Mouse (Mus musculus) erythroblast, embryonic 14.5 days (primary cell): ENCODE data around the gene Mad1l1. TPM values are rescaled to one million over a fixed set of nuclear protein-coding genes. Genes with fewer than 3 reads are reported as not detected.
A peak's percentile ranks its signal among the peaks of the same experiment; 100 is the strongest.

ENCODE experiments used
- H3K27me3 ChIP-seq: 2 replicates; pipeline ENCODE4 v1.6.1; 2012; ENCODE audit warnings: inconsistent platforms; ENCODE audit not compliant: control insufficient read depth
- H3K36me3 ChIP-seq: 2 replicates; pipeline ENCODE4 v1.6.1; 2012; ENCODE audit warnings: mild to moderate bottlenecking, inconsistent platforms; ENCODE audit not compliant: control insufficient read depth
- H3K4me1 ChIP-seq: 2 replicates; pipeline ENCODE4 v1.6.1; 2012; ENCODE audit warnings: inconsistent platforms; ENCODE audit not compliant: control insufficient read depth
- H3K4me3 ChIP-seq: replicated peaks from 2 replicates; pipeline ENCODE3; 2012; ENCODE audit warnings: moderate library complexity, mild to moderate bottlenecking, inconsistent platforms
- H3K9me3 ChIP-seq: 2 replicates; pipeline ENCODE4 v1.6.1; 2012; ENCODE audit warnings: low read length, inconsistent platforms, mixed read lengths; ENCODE audit not compliant: control insufficient read depth
- GATA1 ChIP-seq: IDR thresholded peaks from 2 replicates; pipeline ENCODE4 v1.6.1; 2012; ENCODE audit warnings: low read length, inconsistent platforms, mixed read lengths
- TAL1 ChIP-seq: IDR thresholded peaks from 3 replicates; pipeline ENCODE4 v1.6.1; 2012; ENCODE audit warnings: low read length, inconsistent platforms, mixed read lengths
- polyA plus RNA-seq: library from polyadenylated mRNA; stranded (reverse); fragments of >175 nt; gene quantifications from 2 replicates; pipeline ENCODE4 v1.2.3, GENCODE M21; 2012

The Mad1l1 gene
- polyA plus RNA-seq, 1 experiment: 2.4 TPM

GRCm38 (mm10) chr5:140333631-140334030 is 12.3 kb upstream of the Mad1l1 start:
- no peak for TF ChIP-seq GATA1
- TF ChIP-seq TAL1: no peak
- H3K27me3 ChIP-seq: no peaks in the 10 kb centered on the region
- peaks cover 3% of the 10 kb centered on the region for H3K9me3 ChIP-seq
- H3K4me1 ChIP-seq: peaks cover 28% of the 10 kb centered on the region
- no peak overlapping the region for H3K4me3 ChIP-seq
- peaks cover 46% of the 10 kb centered on the region for H3K36me3 ChIP-seq

- no peaks in the 10 kb centered on the region for H3K27me3 ChIP-seq
- H3K9me3 ChIP-seq: no peaks in the 10 kb centered on the region
- peaks cover 28% of the 10 kb centered on the region for H3K4me1 ChIP-seq
- H3K4me3 ChIP-seq: peak overlapping the region; percentile 24
- TF ChIP-seq TAL1: no peak
- no peak for TF ChIP-seq GATA1
- peaks cover 46% of the 10 kb centered on the region for H3K36me3 ChIP-seq
Observed at GRCm38 (mm10) chr5:140332519-140332918, 11.2 kb upstream of the Mad1l1 start.

GRCm38 (mm10) chr5:140331615-140332512 is 10.5 kb upstream of the Mad1l1 start, which contains the start of gene Mrm2:
TSS of gene Mrm2 (minus strand) at chr5:140331898.
- TF ChIP-seq TAL1: no peak
- Histone ChIP-seq H3K27me3 (no peaks in the 10 kb centered on the region), H3K4me1 (peaks cover 30% of the 10 kb centered on the region), H3K9me3 (no peaks in the 10 kb centered on the region), H3K4me3 (peak within 1 kb of the TSS; percentile 87), H3K36me3 (peaks cover 47% of the 10 kb centered on the region)

- Histone ChIP-seq H3K36me3 (peaks cover 55% of the 10 kb centered on the region), H3K9me3 (no peaks in the 10 kb centered on the region), H3K27me3 (no peaks in the 10 kb centered on the region), H3K4me1 (peaks cover 53% of the 10 kb centered on the region), H3K4me3 (no peak overlapping the region)
- TF ChIP-seq TAL1 (no peak), GATA1 (no peak)
Observed at GRCm38 (mm10) chr5:140324058-140324457, 2.7 kb upstream of the Mad1l1 start.

GRCm38 (mm10) chr5:140321756-140322575 is 614 bp upstream of the Mad1l1 start:
- Histone ChIP-seq H3K27me3 (no peaks in the 10 kb centered on the region), H3K4me1 (peaks cover 70% of the 10 kb centered on the region), H3K36me3 (peaks cover 55% of the 10 kb centered on the region), H3K4me3 (peak overlapping the region; percentile 95), H3K9me3 (no peaks in the 10 kb centered on the region)
- TF ChIP-seq TAL1 (no peak), GATA1 (no peak)

GRCm38 (mm10) chr5:140316716-140317115 is 4.6 kb downstream of the Mad1l1 start:
- no peak for TF ChIP-seq TAL1
- no peak for TF ChIP-seq GATA1
- Histone ChIP-seq H3K4me1 (peaks cover 47% of the 10 kb centered on the region), H3K27me3 (no peaks in the 10 kb centered on the region), H3K36me3 (peaks cover 72% of the 10 kb centered on the region), H3K9me3 (no peaks in the 10 kb centered on the region), H3K4me3 (no peak overlapping the region)

GRCm38 (mm10) chr5:140307602-140308001 is 13.8 kb downstream of the Mad1l1 start:
- Histone ChIP-seq H3K9me3 (no peaks in the 10 kb centered on the region), H3K4me3 (no peak overlapping the region), H3K36me3 (peaks cover 96% of the 10 kb centered on the region), H3K4me1 (no peaks in the 10 kb centered on the region), H3K27me3 (no peaks in the 10 kb centered on the region)
- no peak; the same call in 2 of the 3 replicates for TF ChIP-seq TAL1
- no peak for TF ChIP-seq GATA1

- TF ChIP-seq GATA1: no peak
- TF ChIP-seq TAL1: no peak
- H3K36me3 ChIP-seq: peaks cover 95% of the 10 kb centered on the region
Observed at GRCm38 (mm10) chr5:140306016-140306415, 15.3 kb downstream of the Mad1l1 start.

GRCm38 (mm10) chr5:140298291-140298690 is 23.1 kb downstream of the Mad1l1 start:
- TF ChIP-seq TAL1 (no peak), GATA1 (no peak)
- H3K4me1 ChIP-seq: no peaks in the 10 kb centered on the region
- no peak overlapping the region for H3K4me3 ChIP-seq
- H3K9me3 ChIP-seq: no peaks in the 10 kb centered on the region
- no peaks in the 10 kb centered on the region for H3K27me3 ChIP-seq
- H3K36me3 ChIP-seq: peaks cover 92% of the 10 kb centered on the region

More at GRCm38 (mm10) chr5:140306016-140306415, 15.3 kb downstream of the Mad1l1 start:
- no peaks in the 10 kb centered on the region for H3K9me3 ChIP-seq
- H3K4me3 ChIP-seq: no peak overlapping the region
- no peaks in the 10 kb centered on the region for H3K27me3 ChIP-seq
- H3K4me1 ChIP-seq: no peaks in the 10 kb centered on the region
